Mouse (Mus musculus) liver, embryonic 14.5 days (tissue): Measurements from ENCODE around the gene Retreg2.

Experiments used
- CTCF ChIP-seq: IDR thresholded peaks from 2 replicates; pipeline ENCODE4 v1.5.1; 2016; ENCODE audit warnings: antibody characterized with exemption, low read depth, control low read depth
- EP300 ChIP-seq: IDR thresholded peaks from 2 replicates; pipeline ENCODE4 v1.6.1; 2016; ENCODE audit warnings: antibody characterized with exemption, low read depth

DNA sequence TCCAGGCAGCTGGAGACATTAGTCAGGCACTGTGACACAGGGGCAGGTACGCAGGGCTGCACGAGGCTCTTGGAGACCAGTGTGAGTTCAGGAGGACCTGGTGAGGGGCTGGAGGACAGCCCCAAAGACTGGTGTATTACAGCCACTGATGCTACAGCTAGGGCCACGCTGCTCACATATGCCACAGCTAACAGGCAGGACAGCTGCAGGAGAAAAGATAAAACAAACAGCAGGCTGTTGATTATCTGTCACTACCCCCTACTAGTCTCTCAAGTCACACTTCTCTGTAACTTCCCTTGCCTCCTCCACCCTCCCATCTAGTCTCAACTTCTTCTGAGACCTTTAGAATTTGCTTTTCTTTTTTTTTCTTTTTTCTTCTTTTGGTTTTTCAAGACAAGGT, 5.8 kb upstream of the Retreg2 start:
- TF ChIP-seq CTCF (peak; percentile 27), EP300 (peak; percentile 93)
